Mouse (Mus musculus): Measurements from ENCODE around the gene Htra2.

DNA sequence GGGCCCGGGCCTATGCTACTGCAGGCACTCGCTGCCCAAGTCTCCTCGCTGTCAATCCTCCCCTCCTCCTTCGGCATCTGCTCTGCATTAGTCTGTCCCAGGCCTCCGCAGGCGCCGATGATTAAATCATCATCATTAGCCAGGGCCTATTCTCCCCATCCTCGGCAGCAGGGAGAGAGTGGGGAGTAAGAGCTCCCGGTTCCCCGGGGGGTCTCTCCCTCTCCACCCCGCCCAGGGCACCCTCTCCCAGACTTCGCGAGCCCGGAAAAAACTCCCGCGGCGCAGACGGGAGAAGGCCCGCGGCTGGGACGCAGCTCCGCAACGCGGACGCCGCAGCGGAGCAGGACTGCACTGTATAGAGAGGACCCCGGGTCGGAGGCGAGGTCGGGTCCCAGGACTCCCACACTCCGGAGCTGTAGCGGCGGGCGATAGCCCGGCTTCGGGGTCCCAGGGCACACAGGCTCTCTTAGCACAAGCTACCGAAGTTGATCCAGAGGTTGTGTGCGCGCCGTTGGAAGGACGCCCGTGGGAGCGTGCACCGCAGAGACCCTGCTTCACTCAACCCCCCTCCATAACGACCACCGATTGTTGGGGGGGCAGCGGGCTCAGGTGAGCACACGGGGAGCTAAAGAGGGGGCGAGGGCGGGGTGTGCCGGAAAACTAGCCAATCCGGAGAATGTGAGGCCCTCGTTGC is 22.7 kb upstream of the Htra2 start, which contains the start of gene Pcgf1:
- no peak for TF ChIP-seq CTCF (IDR thresholded peaks at IDR 0.05; ENCODE audit: low read depth, low read length)
- TF ChIP-seq EP300 (IDR thresholded peaks at IDR 0.05; ENCODE audit: insufficient read depth, low read depth, low read length), result no peak
- TF ChIP-seq POLR2A (IDR thresholded peaks at IDR 0.05; ENCODE audit: insufficient read depth, low read length), result no peak
